Mouse (Mus musculus) brain, adult 2 months (tissue): ENCODE results near the gene Cldn7.

Experiments used
- DNase-seq: peaks from one replicate; pipeline ENCODE4 v3.0.0; 2011; ENCODE audit warnings: low read depth, low spot score

The Cldn7 gene

DNA sequence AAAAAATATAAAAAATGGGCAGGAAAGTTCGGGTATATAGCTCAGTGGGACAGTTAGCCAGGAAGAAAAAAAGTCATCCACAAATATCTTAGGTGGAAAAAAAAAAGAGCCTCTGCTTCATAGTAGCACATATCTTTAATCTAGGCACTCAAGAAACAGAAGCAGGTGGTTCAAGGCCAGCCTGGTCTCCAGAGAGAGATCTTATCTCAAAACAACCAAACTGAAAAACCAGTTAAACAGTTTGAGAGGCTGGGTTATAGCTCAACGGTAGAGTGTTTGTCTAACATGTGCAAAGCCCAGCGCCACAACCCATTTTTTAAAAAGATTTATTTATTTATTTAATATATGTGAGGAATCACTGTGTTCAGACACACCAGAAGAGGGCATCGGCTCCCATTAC, 31.5 kb upstream of the Cldn7 start:
- no peak for DNase-seq

DNA sequence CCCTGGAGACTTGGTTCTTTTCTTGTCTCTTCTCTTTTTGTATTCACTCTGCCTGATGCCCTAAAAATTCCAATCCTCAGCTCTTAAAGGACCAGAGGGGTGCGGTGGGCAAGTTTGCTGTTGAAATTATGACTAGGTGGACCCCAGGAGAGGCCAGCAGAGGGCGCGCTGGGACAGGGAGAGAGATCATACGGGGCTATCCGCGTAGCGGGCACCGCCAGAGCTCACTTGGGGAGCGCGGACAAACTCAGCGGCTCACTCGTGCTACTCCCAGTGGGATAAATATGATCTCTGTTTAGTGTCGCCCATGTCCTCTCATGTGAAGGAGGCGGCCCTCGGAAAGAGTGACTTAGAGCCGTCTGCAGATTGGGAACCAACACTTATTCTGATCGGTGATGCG, 30.4 kb upstream of the Cldn7 start:
- peak; percentile 88 for DNase-seq

DNA sequence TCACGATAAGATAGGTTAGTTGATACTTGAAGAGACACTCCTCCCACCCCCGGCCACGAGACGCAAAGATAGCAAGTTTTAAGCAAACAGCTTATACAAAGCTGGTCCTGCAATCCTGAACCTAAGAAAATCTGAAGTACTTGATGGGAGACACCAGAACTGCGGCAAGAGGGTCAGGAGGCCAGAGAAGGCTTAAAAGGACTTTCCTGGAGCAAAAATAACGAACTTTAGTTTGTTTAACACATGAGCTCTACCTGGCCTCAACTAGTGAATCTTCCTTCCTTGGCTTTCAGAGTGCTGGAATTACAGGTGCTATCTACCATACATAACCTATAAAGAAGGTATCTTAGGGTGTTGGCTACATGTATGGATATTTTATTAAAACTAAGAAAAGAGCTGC, 29.9 kb upstream of the Cldn7 start:
- DNase-seq: no peak

DNA sequence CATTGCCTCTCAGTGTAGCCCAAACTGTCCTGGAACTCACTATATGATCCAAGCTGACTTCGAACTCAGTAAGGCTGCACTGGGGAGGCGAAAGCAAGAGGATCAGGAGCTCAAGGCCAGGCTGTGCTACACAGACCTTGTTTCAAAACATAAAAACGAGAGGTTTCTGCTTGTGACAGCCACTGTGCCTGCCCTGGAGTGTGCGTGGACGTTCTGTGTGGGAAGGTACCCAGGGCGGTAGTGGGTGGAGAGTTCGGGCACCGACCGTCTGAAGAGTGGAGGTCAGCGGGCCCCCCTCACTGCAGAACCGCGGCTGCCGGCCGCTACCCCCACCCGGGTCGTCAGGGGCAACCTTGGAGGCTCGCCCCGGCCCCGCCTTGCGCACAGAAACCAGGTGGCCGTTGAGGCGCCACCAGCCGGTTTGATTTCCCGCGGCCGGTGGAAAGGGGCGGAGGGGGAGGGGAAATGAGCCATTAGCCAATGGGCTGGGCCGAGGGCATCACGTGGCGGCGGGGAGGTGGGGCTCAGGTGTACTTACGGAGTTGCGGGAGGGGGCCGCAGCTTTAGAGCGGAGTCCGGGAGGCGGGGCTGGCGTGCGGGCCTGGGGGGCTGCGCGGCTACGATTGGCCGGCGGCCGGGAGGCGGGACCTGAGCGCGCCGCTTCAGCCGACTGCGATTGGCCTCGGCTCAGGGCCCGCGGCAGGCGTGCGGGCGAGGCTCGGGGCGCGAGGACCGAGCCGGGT, 29.3 kb upstream of the Cldn7 start, which contains the start of gene Ybx2:
TSS of gene Ybx2 (plus strand) at position 660 of the 743 bp plus-strand sequence.
- DNase-seq: peak; percentile 96

DNA sequence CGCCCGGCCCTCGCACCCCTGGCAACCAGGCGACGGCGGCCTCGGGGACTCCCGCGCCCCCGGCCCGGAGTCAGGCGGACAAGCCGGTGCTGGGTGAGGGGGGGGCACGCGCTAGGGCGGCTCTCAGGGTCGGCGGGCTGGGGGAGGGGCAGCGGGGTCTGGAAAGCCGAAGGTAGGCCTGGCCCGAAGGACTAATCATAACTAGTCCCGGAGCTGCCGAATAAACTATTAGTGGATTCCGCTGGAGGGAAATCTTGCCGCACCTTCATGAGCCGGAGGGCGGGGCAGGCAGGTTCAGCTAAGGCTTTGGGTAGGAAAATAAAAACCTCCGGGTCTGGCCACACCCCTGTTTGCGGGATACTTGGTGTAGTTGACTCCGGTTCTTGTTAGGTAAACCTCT, 28.4 kb upstream of the Cldn7 start:
- no peak for DNase-seq

DNA sequence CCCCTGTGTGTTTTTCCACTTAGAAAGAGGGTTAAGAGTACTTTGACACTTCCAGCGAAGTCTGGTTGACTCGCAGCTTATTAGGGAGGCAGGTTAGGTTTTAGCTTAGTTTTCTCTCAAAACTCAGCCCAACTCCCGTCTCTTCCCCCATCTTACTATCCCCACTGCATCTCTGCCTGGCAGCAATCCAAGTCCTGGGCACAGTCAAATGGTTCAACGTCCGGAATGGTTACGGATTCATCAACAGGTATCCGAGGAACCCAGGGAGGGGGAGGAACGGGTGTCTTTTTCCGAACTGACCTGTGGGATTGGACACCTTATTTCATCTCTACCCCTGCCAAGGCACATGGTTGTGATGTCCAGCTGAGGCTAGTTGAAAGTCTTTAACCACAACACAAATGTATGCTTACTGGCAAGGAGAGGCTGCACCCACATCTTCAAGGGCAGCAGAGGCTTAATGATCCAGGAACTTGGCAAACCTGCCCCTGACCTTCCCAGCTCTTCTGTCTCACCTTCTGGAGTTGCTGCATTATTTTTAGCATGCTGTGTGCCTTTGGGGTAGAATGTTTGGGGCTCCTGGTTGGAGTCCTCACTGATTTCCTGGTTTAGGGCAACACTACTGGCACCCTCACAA, 27.7 kb upstream of the Cldn7 start:
- DNase-seq: no peak

DNA sequence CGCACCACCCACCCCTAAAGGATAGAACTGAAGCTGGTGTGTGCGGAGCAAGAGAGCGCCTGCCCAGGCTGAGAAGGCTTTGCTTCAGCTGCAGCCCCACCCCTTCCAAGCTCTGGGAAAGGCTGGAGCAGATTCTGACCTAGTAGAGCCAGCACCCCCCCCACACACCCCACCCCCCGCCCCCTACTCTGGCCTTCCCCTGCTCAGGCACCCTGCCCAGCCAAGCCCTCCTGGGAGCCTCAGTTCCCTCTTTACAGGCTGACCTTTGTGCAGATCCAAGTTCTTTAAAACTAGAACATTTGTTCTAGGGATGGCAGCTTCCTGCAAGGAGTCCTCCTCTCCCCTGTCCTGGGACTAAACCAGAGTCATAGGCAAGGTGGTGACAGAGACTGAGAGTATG, 27.2 kb upstream of the Cldn7 start:
- no peak for DNase-seq

DNA sequence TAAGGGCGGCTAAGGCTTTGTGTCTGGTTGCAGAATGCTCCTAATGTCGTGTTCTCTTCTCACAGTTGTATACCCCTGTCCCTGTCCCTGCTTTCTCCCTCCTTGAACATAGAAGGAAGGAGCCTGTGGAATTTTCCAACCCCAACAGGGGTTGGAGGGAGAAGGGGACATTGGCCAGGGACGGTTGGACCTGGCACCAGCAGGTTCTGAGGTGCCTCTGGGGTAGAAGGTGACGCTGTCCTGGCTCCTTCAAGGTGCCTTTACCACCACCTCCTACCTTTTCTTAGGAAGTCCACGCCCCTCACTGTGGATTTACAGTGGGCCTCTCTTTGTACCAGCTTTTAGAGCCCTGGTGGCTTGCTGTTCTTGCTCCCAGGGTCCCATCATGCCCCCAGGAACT, 26.7 kb upstream of the Cldn7 start:
- no peak for DNase-seq

DNA sequence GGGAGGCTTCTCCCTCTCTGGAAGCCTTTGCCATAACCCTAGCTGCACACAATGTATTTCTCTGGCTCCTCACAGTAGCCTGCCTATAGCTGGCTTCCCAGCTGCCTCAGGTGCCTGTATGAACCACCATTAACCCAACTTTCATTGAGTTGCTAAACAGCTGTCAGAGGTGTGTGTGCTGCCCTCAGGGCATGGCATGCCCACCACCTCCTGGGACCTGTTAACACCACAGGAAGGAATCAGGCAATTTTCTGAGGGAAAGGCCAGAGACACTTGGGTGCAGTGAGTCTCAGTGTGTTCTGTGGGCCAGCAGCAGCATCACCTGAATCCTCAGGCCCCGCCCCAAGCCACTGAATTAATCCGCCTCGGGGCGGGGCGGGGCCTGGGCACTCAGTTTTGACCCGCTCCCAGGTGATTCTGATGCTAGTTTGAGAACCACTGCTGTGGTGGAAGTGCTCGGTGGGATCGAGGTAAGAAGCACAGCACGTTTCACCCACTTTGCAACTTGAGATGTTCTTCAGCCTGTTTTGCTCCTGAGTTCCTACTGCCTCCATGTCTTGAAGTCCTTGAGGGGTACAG, 26.1 kb upstream of the Cldn7 start:
- DNase-seq: no peak

DNA sequence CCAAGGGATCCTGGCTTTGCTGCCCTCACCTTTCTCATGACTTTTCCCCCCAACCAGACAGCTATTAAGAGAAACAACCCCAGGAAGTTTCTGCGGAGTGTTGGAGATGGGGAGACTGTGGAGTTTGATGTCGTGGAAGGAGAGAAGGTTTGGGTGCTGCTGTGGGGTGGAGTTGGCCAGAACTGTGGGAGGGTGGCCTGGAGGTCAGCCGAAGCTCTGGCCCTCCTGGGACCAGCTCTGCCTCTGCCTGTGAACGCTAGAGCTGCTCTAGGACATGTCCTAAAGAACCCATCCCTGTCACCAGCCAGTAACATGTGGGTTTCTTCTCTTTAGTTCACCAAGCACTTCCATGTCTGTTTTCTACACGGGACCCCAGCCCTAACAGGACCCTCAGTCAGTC, 25.4 kb upstream of the Cldn7 start:
- DNase-seq: no peak

DNA sequence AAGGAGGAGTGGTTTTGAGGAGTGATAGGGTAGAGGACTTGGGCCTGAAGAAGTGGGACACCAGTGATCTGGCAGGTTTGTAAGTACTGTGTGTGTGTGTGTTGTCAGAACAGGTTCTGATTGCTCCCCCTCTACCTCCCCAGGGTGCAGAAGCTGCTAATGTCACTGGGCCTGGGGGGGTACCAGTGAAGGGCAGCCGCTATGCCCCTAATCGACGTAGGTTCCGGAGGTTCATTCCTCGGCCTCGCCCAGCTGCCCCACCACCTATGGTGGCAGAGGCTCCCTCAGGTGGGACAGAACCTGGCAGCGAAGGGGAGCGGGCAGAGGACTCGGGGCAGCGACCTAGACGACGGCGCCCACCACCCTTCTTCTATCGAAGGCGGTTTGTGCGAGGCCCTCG, 24.8 kb upstream of the Cldn7 start:
- no peak for DNase-seq

DNA sequence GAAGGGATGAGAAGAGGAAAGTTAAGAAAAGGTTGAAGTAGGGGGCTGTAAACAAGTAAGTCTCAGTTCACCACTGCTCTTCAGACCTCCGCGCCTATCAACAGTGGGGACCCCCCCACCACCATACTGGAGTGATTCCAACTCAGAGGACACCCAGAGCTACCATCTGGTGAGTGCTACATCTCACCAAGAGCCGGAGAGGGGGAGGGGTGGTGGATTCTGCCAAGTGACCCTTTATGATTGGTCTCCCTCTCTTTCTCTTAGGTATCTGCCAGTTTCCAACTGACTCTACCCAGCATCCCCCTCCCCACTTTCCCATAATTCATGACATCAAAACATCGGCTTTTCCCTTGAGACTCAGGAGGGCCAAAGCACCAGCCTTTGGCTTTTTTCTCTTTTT, 23.6 kb upstream of the Cldn7 start:
- no peak for DNase-seq

DNA sequence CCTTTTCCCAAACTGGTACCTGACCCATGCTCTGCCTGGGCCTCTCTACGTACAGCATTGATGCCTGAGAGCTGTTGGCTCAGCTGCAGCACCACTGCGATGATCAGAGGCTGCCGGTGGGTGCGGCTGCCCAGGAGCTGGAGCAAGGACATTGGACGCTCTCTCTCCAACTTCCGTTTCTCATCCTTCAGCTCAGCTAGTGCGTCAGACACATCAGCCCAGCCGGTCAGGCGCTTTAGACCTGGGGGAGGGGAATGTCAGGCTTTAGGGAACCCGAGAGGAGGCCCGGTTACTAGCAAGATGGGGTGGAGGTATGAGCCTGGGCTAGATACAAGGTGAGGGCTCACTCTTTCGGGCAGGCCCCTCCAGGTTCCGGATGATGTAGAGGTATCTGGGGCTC, 19.4 kb upstream of the Cldn7 start:
- DNase-seq: no peak

DNA sequence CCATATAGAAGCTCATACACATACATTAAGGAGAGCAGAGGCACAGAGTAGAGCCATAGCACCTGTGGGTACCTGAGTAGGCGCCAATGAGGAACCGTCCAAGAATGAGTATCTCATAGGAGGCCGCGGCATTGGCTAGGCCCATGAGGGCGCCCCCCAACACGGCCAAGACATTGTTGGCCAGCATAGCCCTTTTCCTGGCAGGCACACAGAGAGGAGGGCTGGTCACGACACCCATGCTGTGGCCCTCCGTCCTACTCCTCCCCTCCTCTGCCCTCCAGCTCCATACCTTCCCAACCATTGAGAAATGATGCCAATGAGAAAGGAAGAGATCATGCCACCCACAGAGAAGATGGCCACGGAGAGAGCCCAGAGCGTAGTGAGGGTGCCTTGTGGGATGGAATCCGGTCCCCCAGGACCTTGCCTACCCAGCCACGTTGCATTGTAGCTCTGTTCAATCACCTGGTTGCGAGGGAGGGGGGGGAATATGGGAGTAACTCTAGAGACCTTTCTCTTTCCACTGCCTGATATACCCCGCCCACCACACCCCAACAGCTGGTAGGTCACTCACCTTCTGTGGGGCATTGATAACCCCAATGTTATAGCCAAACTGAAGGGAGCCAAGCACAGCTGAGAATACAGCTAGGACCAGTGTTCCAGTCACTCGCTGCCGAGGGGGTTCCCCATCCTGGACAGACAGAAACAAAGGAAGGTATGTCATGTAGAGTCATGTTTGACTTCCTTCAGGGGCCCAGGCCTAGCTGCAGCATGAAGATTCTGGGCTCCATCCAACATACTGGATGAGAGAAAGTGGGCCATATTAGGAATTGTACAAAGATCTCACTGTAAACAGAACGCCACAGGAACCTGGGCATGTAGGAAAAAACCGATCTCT, 18.3 kb upstream of the Cldn7 start:
- DNase-seq: no peak

DNA sequence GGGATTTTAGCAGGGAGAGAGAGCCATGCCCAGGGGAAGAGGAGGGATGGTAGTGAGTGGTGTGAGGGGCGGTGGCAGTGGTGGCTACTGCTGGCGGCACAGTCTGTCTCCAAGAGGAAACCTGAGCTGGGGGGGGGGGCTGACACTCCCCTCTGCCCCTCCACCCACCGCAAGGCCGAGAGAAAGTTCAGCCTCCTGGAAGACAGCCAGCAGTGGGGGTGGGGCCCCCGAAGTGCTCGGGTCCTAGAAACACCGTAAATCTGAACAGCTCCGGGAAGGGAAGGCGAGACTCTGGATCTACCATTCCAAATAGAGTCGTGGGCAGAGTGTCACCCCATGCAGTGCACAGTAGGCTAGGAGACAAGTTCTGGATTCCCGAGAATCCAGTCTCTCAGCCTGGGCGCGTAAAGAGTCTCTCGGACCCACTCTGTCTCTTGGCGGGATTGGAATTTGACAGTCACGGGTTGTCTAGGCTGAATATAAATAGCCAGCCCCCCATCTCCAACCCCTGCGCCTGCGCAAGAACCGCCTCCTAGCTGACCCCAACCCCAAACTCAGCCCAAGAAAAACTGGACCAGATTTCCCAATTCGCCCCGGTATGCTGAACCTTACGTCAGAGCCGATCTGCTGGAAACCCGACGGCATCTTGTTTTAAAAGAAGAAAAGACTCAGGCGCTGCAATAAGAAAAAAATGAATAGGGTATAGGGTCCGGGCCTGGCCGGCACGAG, 17.1 kb upstream of the Cldn7 start:
- DNase-seq: no peak

DNA sequence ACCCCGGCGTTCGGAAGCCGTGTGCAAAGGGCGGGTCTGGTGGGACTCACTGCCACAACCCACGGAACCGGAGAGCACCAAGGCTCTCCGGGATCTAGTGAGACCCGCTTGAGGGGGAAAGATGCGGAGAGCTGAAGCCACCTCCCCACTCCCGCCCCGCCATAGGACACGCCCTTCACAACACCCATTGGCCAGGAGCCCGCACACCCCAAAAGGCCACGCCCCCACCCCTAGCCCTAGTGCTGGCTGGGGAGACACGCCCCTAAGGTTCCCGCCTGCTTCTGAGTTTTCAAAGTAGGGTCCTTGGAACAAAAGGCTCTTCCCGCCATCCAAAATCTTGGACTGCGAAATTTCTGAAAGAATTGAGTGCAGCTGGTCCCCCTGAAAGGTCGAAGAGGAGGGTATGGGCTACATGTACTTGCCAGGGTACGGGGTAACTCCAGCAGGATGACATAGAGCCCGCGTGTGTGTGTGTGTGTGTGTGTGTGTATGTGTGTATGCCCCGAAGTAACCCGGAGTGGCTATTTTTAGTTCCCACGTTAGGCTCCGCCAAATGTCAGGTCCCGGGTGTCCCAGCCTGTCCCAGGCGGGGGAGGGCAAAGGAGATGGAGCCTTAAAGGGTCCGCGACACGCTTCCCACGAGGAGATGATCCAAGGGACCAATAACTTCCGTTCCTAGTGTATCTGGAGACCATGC, 16.4 kb upstream of the Cldn7 start, which contains the start of gene Slc2a4:
TSS of gene Slc2a4 (minus strand) at position 123 of the 697 bp plus-strand sequence.
- DNase-seq: peak; percentile 37

DNA sequence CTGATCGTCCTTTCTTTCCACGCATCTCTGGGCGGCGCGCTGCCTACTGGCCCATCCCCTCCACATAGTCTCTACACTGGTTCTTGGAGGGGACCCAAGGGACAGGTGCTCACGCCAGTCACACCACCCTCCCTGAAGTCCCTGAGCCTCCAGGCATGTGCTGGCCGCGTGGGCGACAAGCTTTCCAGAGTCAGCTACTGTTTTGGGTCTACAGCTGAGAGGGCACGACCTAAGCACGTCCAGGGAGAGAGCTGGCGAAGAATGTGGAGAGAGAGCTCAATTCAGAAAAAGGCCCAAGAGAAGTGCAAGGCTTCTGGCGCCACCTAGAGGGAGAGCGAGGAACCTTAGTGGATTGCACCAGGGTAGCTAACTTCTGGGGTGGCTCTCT, 15.8 kb upstream of the Cldn7 start:
- DNase-seq: peak; percentile 81

DNA sequence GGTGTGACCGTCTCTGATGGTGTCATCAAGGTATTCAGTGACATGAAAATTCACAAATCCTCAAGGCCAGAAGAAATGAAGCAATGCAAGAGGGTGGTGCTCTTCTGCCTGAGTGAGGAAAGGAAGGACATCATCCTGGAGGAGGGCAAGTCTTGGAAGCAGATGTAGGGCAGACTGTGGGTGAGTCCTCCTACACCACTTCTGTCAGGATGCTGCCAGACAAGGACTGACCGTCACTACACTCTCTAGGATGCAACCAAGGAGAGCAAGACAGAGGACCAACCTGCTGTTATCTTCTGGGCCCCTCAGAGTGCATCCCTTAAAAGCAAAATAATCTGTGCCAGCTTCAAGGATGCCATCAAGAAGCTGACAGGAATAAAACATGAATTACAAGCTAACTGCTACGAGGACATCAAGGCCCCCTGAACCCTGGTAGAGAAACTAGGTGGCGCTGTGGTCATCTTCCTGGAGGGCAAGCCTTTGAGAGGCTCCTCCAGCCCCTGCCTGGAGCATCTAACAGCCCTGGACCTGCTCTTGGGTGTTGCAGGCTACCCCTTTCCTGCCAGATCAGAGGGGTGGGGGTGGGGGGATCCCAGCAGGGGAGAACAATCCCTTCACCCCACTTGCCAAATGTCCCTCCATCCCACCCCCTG, 13.6 kb upstream of the Cldn7 start:
- DNase-seq: peak; percentile 48

DNA sequence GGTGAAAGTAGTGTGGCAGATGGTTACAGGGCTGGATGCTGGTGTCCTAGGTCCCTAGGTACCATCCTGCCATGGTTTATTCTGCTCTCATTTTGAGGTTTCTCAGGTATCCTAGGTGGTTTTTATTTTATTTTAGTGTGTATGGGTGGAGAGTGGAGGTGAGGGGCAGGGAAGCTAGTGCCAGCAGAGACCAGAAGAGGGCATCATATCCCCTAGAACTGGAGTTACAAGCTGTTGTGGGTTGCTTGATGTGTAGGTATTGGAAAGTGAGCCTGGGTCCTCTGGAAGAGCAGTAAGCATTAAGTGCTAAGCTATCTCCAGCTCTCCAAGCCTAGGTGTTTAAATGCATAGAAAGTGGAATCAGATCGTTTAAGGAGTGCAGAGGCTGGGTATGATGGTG, 12.3 kb upstream of the Cldn7 start:
- no peak for DNase-seq

DNA sequence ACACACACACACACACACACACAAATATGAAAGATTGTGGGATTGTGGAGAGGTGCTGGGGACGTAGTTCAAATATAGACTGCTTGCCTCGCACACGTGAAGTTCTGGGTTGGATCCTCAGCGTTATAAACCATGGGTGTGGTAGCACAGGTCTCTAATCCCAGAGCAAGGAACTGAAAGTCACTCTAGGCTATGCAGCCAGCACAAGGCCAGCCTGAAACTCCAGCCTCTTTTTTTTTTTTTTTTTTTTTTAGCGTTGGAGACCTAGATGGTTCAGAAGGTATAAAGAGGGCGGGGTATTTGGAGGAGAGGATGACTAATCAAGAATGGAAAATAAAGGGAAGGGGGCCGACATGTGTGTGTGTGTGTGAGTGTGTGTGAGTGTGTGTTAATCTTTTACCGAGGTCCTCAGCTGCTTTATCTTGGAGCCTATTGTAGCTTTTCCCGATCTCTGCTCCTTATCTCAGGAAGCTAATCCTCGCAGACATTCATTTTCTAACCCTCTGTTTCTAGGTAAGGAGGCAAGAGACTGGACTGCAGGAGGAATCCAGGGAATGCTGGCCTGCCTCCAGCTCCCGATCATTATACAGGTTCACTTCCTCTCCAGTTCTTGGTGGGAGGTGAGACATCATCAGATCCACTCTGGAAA, 11.2 kb upstream of the Cldn7 start:
- DNase-seq: no peak
